Mouse (Mus musculus) cerebellum, adult 2 months (tissue): ENCODE measurements around the gene Casc4.

Experiments used
- CTCF ChIP-seq: fragments of 200-500 bp; IDR thresholded peaks from 2 replicates; pipeline ENCODE4 v1.5.1; 2011; ENCODE audit warnings: low read depth, mild to moderate bottlenecking, control low read depth, low read length, moderate library complexity, borderline replicate concordance; ENCODE audit not compliant: insufficient read depth
- POLR2A ChIP-seq: fragments of 200-500 bp; IDR thresholded peaks from 2 replicates; pipeline ENCODE4 v1.6.1; 2011; ENCODE audit warnings: low read length, control low read depth, borderline replicate concordance; ENCODE audit not compliant: insufficient read depth

DNA sequence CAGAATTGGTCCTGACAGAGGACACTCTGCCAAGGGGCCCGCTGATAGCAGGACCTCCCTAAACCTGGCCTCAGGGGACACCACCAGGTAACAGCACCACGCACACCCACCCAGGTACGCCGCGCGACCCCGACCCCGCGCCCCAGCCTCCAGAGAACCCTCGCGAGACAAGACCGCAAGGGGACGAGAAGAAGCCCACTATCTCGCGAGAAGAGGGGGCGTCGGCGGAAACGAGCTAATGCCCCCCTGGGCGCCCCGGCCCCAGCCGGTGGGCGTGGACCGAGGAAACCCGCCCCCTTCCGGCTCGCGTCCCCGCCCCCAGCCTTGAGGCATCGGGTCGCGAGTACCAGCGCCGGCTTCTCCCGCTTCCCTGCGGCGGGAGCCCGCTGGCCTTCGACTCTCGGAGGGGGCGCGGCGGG lies at the start of gene Casc4:
- TF ChIP-seq POLR2A (peak; percentile 64; the same call in 1 of the 2 replicates), CTCF (no peak)
